In genomic region chr13:23556906-23557305, GRCm38 (mm10) we compare ENCODE assay signal across 9 mouse cellular contexts. TPM values are rescaled to one million over a fixed set of nuclear protein-coding genes. Genes with fewer than 3 reads are reported as not detected.
DNase-seq lines count a peak whose midpoint lies in the region; ATAC-seq and TF ChIP-seq lines count a peak whose summit lies in the region.
"Had no signal": no experiment of that assay in that cellular context is flagged by ENCODE, and none has a peak within 500 bp of the region (broad histone marks: within the 10 kb centered on the region; RNA-seq: fewer than 3 reads in every experiment).

No protein-coding gene starts in this region.

- H3K27me3 ChIP-seq in lung, embryonic 14.5 days (ENCODE audit: insufficient read depth, low read length): no peaks in the 10 kb centered on the region
- no peaks in the 10 kb centered on the region for H3K27me3 ChIP-seq in intestine, postnatal 0 days (replicated peaks; ENCODE audit: control insufficient read depth, insufficient read depth, low read length)
- H3K27me3 ChIP-seq in neural tube, embryonic 12.5 days (replicated peaks): no peaks in the 10 kb centered on the region

- H3K4me2 ChIP-seq in lung, embryonic 14.5 days: peak overlapping the region; percentile 85
- peak overlapping the region; percentile 78; the same call in 1 of the 2 replicates for H3K4me2 ChIP-seq in intestine, postnatal 0 days (replicated peaks; ENCODE audit: low read depth)
- peak overlapping the region; percentile 98; the same call in 1 of the 2 replicates for H3K4me2 ChIP-seq in neural tube, embryonic 12.5 days (replicated peaks)

- TF ChIP-seq CTCF in lung, embryonic 14.5 days (IDR thresholded peaks at IDR 0.05; ENCODE audit: low read depth): no peak
- no peak for TF ChIP-seq CTCF in embryonic fibroblast, embryonic 13.5 days (IDR thresholded peaks at IDR 0.05; ENCODE audit: borderline replicate concordance, insufficient read depth, low read length)
- no peak for TF ChIP-seq CTCF in intestine, postnatal 0 days (IDR thresholded peaks at IDR 0.05; ENCODE audit: low read depth)

- peaks cover 8% of the 10 kb centered on the region for H3K4me1 ChIP-seq in lung, embryonic 14.5 days (ENCODE audit: insufficient read depth)
- H3K4me1 ChIP-seq in embryonic fibroblast, embryonic 13.5 days (ENCODE audit: control insufficient read depth, insufficient read depth, low read length): peaks cover 3% of the 10 kb centered on the region; the same call in 1 of the 2 replicates
- H3K4me1 ChIP-seq in intestine, postnatal 0 days (replicated peaks; ENCODE audit: control insufficient read depth, insufficient read depth, low read length): no peaks in the 10 kb centered on the region
- peaks cover 5% of the 10 kb centered on the region; the same call in 1 of the 2 replicates for H3K4me1 ChIP-seq in neural tube, embryonic 12.5 days

- peak overlapping the region; percentile 50; the same call in 1 of the 2 replicates for H3K4me3 ChIP-seq in lung, embryonic 14.5 days (ENCODE audit: low read depth, low read length)
- H3K4me3 ChIP-seq in embryonic fibroblast, embryonic 13.5 days (ENCODE audit: insufficient read depth, low read length): peak overlapping the region; percentile 17; the same call in 1 of the 2 replicates
- H3K4me3 ChIP-seq in intestine, postnatal 0 days (ENCODE audit: low read depth, low read length): no peak overlapping the region
- no peak overlapping the region for H3K4me3 ChIP-seq in neural tube, embryonic 12.5 days

- ATAC-seq in lung, embryonic 14.5 days (ENCODE audit: insufficient read depth): no peak
- no peak for ATAC-seq in intestine, postnatal 0 days
- no peak for ATAC-seq in neural tube, embryonic 12.5 days (ENCODE audit: low FRiP score, low read depth)
- ATAC-seq in granulocyte monocyte progenitor cell, adult 5-6 weeks (replicated peaks; ENCODE audit: poor library complexity, severe bottlenecking): no peak

- no peaks in the 10 kb centered on the region for H3K9me3 ChIP-seq in lung, embryonic 14.5 days (ENCODE audit: low read depth, low read length)
- no peaks in the 10 kb centered on the region for H3K9me3 ChIP-seq in intestine, postnatal 0 days (ENCODE audit: control insufficient read depth)
- no peaks in the 10 kb centered on the region for H3K9me3 ChIP-seq in neural tube, embryonic 12.5 days

- TF ChIP-seq POLR2A in embryonic fibroblast, embryonic 13.5 days (IDR thresholded peaks at IDR 0.05; ENCODE audit: low read depth, low read length): no peak

- no peaks in the 10 kb centered on the region for H3K36me3 ChIP-seq in lung, embryonic 14.5 days (ENCODE audit: insufficient read depth)
- no peaks in the 10 kb centered on the region for H3K36me3 ChIP-seq in intestine, postnatal 0 days (ENCODE audit: control insufficient read depth, insufficient read depth)
- H3K36me3 ChIP-seq in neural tube, embryonic 12.5 days: no peaks in the 10 kb centered on the region

- 69% methylated on average over 3 of the region's 3 CpGs for WGBS in lung, embryonic 14.5 days
- 67% methylated on average over 3 of the region's 3 CpGs for WGBS in intestine, postnatal 0 days
- WGBS in neural tube, embryonic 12.5 days: 76% methylated on average over 3 of the region's 3 CpGs

- H3K27ac ChIP-seq in lung, embryonic 14.5 days (ENCODE audit: low read depth): peak overlapping the region; percentile 100
- H3K27ac ChIP-seq in embryonic fibroblast, embryonic 13.5 days (ENCODE audit: insufficient read depth, low read length): peak overlapping the region; percentile 62
- H3K27ac ChIP-seq in intestine, postnatal 0 days (ENCODE audit: low read depth, low read length): no peak overlapping the region
- H3K27ac ChIP-seq in neural tube, embryonic 12.5 days: no peak overlapping the region

- DNase-seq in lung, embryonic 14.5 days: no peak
- DNase-seq in lung, postnatal 4 days: no peak
- no peak for DNase-seq in c-Kit-positive CD71-positive TER-119-positive erythroid progenitor cells, embryonic 14.5 days (ENCODE audit: low spot score)
- DNase-seq: kidney, adult 18-20 months; spleen, adult 18-20 months had no signal

- H3K9ac ChIP-seq in lung, embryonic 14.5 days: 0 out of 2 replicates have a peak overlapping the region, but pooled peaks have one; percentile 17
- no peak overlapping the region for H3K9ac ChIP-seq in intestine, postnatal 0 days (ENCODE audit: low read depth, low read length)
- H3K9ac ChIP-seq in neural tube, embryonic 12.5 days: no peak overlapping the region

RNA-seq across cellular contexts. Expression of gene Hist1h1d, which starts 3.8 kb away (rescaled TPM):
- 0.87 and 0.99 TPM in 2 replicates for polyA plus RNA-seq in lung, embryonic 14.5 days (2014; fragmentation: Nextera tagmentation; extraction: Ambion mirVana)
- polyA plus RNA-seq in embryonic fibroblast, embryonic 13.5 days (2011; ENCODE audit: insufficient read length, low read depth, missing spikeins): 0.83 and 2.7 TPM in 2 replicates
- polyA plus RNA-seq in intestine, postnatal 0 days (2015; fragmentation: Nextera tagmentation; extraction: Ambion mirVana): 0.13 and 0.21 TPM in 2 replicates
- polyA plus RNA-seq in neural tube, embryonic 12.5 days (2016; fragmentation: Nextera tagmentation; extraction: Ambion mirVana): 0.30 and 0.37 TPM in 2 replicates
- total RNA-seq in granulocyte monocyte progenitor cell, adult 5-6 weeks (2014; fragmentation: Nextera tagmentation): 13.1 and 13.2 TPM in 2 replicates
- 109 and 113 TPM in 2 replicates for total RNA-seq in granulocyte monocyte progenitor cell, adult 5-6 weeks (2017)

RNA-seq across cellular contexts. Expression of gene Hist1h3e, which starts 5.3 kb away (rescaled TPM):
- polyA plus RNA-seq in lung, embryonic 14.5 days (2014; fragmentation: Nextera tagmentation; extraction: Ambion mirVana): 8.2 and 10.6 TPM in 2 replicates
- 2.4 and 3.4 TPM in 2 replicates for polyA plus RNA-seq in embryonic fibroblast, embryonic 13.5 days (2011; ENCODE audit: insufficient read length, low read depth, missing spikeins)
- 2.2 and 2.4 TPM in 2 replicates for polyA plus RNA-seq in intestine, postnatal 0 days (2015; fragmentation: Nextera tagmentation; extraction: Ambion mirVana)
- 5.1 and 7.4 TPM in 2 replicates for polyA plus RNA-seq in neural tube, embryonic 12.5 days (2016; fragmentation: Nextera tagmentation; extraction: Ambion mirVana)
- 27.2 and 37.9 TPM in 2 replicates for total RNA-seq in granulocyte monocyte progenitor cell, adult 5-6 weeks (2014; fragmentation: Nextera tagmentation)
- total RNA-seq in granulocyte monocyte progenitor cell, adult 5-6 weeks (2017): 218 and 293 TPM in 2 replicates

RNA-seq across cellular contexts. Expression of gene Hist1h4f, which starts 5.5 kb away (rescaled TPM):
- 1.4 and 2.7 TPM in 2 replicates for polyA plus RNA-seq in lung, embryonic 14.5 days (2014; fragmentation: Nextera tagmentation; extraction: Ambion mirVana)
- 9.6 and 18.1 TPM in 2 replicates for polyA plus RNA-seq in embryonic fibroblast, embryonic 13.5 days (2011; ENCODE audit: insufficient read length, low read depth, missing spikeins)
- 0.46 TPM in 1 of 2 replicates, not detected in the other for polyA plus RNA-seq in intestine, postnatal 0 days (2015; fragmentation: Nextera tagmentation; extraction: Ambion mirVana)
- 0.79 and 1.00 TPM in 2 replicates for polyA plus RNA-seq in neural tube, embryonic 12.5 days (2016; fragmentation: Nextera tagmentation; extraction: Ambion mirVana)
- 37.6 and 86.3 TPM in 2 replicates for total RNA-seq in granulocyte monocyte progenitor cell, adult 5-6 weeks (2014; fragmentation: Nextera tagmentation)
- 2,370 and 2,590 TPM in 2 replicates for total RNA-seq in granulocyte monocyte progenitor cell, adult 5-6 weeks (2017)

RNA-seq across cellular contexts. Expression of gene Hist1h3f, which starts 13.1 kb away (rescaled TPM):
- 2.0 and 2.6 TPM in 2 replicates for polyA plus RNA-seq in lung, embryonic 14.5 days (2014; fragmentation: Nextera tagmentation; extraction: Ambion mirVana)
- 0.61 and 0.70 TPM in 2 replicates for polyA plus RNA-seq in embryonic fibroblast, embryonic 13.5 days (2011; ENCODE audit: insufficient read length, low read depth, missing spikeins)
- 0.37 TPM in 1 of 2 replicates, not detected in the other for polyA plus RNA-seq in intestine, postnatal 0 days (2015; fragmentation: Nextera tagmentation; extraction: Ambion mirVana)
- polyA plus RNA-seq in neural tube, embryonic 12.5 days (2016; fragmentation: Nextera tagmentation; extraction: Ambion mirVana): 0.60 and 0.63 TPM in 2 replicates
- 4.9 and 8.2 TPM in 2 replicates for total RNA-seq in granulocyte monocyte progenitor cell, adult 5-6 weeks (2014; fragmentation: Nextera tagmentation)
- 77.5 and 127 TPM in 2 replicates for total RNA-seq in granulocyte monocyte progenitor cell, adult 5-6 weeks (2017)

RNA-seq across cellular contexts. Expression of gene Hist1h2bh, which starts 13.7 kb away (rescaled TPM):
- 1.0 and 1.8 TPM in 2 replicates for polyA plus RNA-seq in lung, embryonic 14.5 days (2014; fragmentation: Nextera tagmentation; extraction: Ambion mirVana)
- 1.8 and 4.0 TPM in 2 replicates for polyA plus RNA-seq in embryonic fibroblast, embryonic 13.5 days (2011; ENCODE audit: insufficient read length, low read depth, missing spikeins)
- polyA plus RNA-seq in intestine, postnatal 0 days (2015; fragmentation: Nextera tagmentation; extraction: Ambion mirVana): 0.18 and 0.23 TPM in 2 replicates
- 0.63 TPM in 2 replicates for polyA plus RNA-seq in neural tube, embryonic 12.5 days (2016; fragmentation: Nextera tagmentation; extraction: Ambion mirVana)
- 17.1 and 20.3 TPM in 2 replicates for total RNA-seq in granulocyte monocyte progenitor cell, adult 5-6 weeks (2014; fragmentation: Nextera tagmentation)
- total RNA-seq in granulocyte monocyte progenitor cell, adult 5-6 weeks (2017): 126 and 172 TPM in 2 replicates

Comparison
In these comparisons a context has a peak if more than half of its experiments do, and no peak if none do; other contexts are left out.
1. H3K27ac ChIP-seq: peak in lung, embryonic 14.5 days (single experiment) and embryonic fibroblast, embryonic 13.5 days (single experiment); none in intestine, postnatal 0 days (single experiment) and neural tube, embryonic 12.5 days (single experiment).
2. H3K4me3 ChIP-seq: peak in lung, embryonic 14.5 days (single experiment) and embryonic fibroblast, embryonic 13.5 days (single experiment); none in intestine, postnatal 0 days (single experiment) and neural tube, embryonic 12.5 days (single experiment).
3. Peak in every context shown above with its lines, with median percentiles within 50 percentile points of each other: H3K4me2 ChIP-seq.